Mouse (Mus musculus) intestine, embryonic 16.5 days (tissue): Measurements from ENCODE around the gene Mfsd6l. TPM values are rescaled to one million over a fixed set of nuclear protein-coding genes. Genes with fewer than 3 reads are reported as not detected.

Source experiments
- ATAC-seq: fragments of 200-750 bp; cut with Nextera tagmentation; 2 replicates; pipeline ENCODE4 v1.8.0; 2017; ENCODE audit warnings: moderate TSS enrichment, moderate library complexity
- H3K27ac ChIP-seq: fragments of 300-500 bp; sonication (generic); 2 replicates; pipeline ENCODE4 v1.5.1; 2014; ENCODE audit warnings: mild to moderate bottlenecking, low read length
- H3K27me3 ChIP-seq: fragments of 300-500 bp; sonication (generic); replicated peaks from 2 replicates; pipeline ENCODE4 v1.6.1; 2014; ENCODE audit warnings: low read length, control low read depth, mixed read lengths; ENCODE audit not compliant: control insufficient read depth, insufficient read depth
- H3K36me3 ChIP-seq: fragments of 300-500 bp; sonication (generic); 2 replicates; pipeline ENCODE4 v1.6.1; 2014; ENCODE audit warnings: low read length, control low read depth; ENCODE audit not compliant: control insufficient read depth, insufficient read depth
- H3K4me1 ChIP-seq: fragments of 300-500 bp; sonication (generic); 2 replicates; pipeline ENCODE4 v1.6.1; 2014; ENCODE audit warnings: low read length, control low read depth, mixed read lengths; ENCODE audit not compliant: control insufficient read depth, insufficient read depth
- H3K4me2 ChIP-seq: fragments of 300-500 bp; sonication (generic); 2 replicates; pipeline ENCODE4 v1.6.1; 2014; ENCODE audit warnings: low read depth, low read length, control low read depth
- H3K4me3 ChIP-seq: fragments of 300-500 bp; sonication (generic); 2 replicates; pipeline ENCODE4 v1.5.1; 2014; ENCODE audit warnings: mild to moderate bottlenecking, low read length
- H3K9ac ChIP-seq: fragments of 300-500 bp; sonication (generic); 2 replicates; pipeline ENCODE4 v1.6.1; 2014; ENCODE audit warnings: low read depth, low read length
- H3K9me3 ChIP-seq: fragments of 300-500 bp; sonication (generic); 2 replicates; pipeline ENCODE4 v1.6.1; 2016; ENCODE audit warnings: low read length, control low read depth; ENCODE audit not compliant: control insufficient read depth
- WGBS: fragments of 180-500 bp; shearing (Covaris S2); extraction: QIAGEN DNeasy Blood & Tissue Kit; methylation state at CpG from one replicate; pipeline ENCODE4 v1.1.7; 2014; 5-methylcytosine and 5-hydroxymethylcytosine counted together
- polyA plus RNA-seq: library from polyadenylated mRNA; unstranded; fragments of >200 nt; fragmentation: Nextera tagmentation; extraction: Ambion mirVana; gene quantifications from 2 replicates; pipeline ENCODE4 v1.2.1, GENCODE M21; 2015

Mfsd6l gene
- polyA plus RNA-seq: 4.5 and 6.8 TPM in 2 replicates

GRCm38 (mm10) chr11:68555918-68556584, at the start of gene Mfsd6l:
Gene Mfsd6l, plus strand, starts transcription at chr11:68556186.
- Histone ChIP-seq H3K27me3 (no peaks in the 10 kb centered on the region), H3K9ac (peak within 1 kb of the TSS; percentile 74), H3K4me1 (no peaks in the 10 kb centered on the region), H3K4me2 (peak within 1 kb of the TSS; percentile 48), H3K4me3 (peak within 1 kb of the TSS; percentile 52), H3K9me3 (no peaks in the 10 kb centered on the region), H3K27ac (no peak within 1 kb of the TSS), H3K36me3 (no peaks in the 10 kb centered on the region)
- ATAC-seq: peak; percentile 92
- 10% methylated on average over 37 of the region's 37 CpGs for WGBS

GRCm38 (mm10) chr11:68507246-68507645, 48.7 kb upstream of the Mfsd6l start:
- no peaks in the 10 kb centered on the region for H3K4me1 ChIP-seq
- H3K27ac ChIP-seq: no peak overlapping the region
- H3K27me3 ChIP-seq: no peaks in the 10 kb centered on the region
- WGBS: 91% methylated on average over 7 of the region's 7 CpGs
- ATAC-seq: no peak
- no peak overlapping the region for H3K4me3 ChIP-seq
- H3K9me3 ChIP-seq: no peaks in the 10 kb centered on the region
- no peak overlapping the region for H3K4me2 ChIP-seq
- H3K36me3 ChIP-seq: no peaks in the 10 kb centered on the region
- H3K9ac ChIP-seq: no peak overlapping the region

GRCm38 (mm10) chr11:68508619-68509018, 47.4 kb upstream of the Mfsd6l start:
- H3K27me3 ChIP-seq: no peaks in the 10 kb centered on the region
- ATAC-seq: no peak
- H3K4me1 ChIP-seq: no peaks in the 10 kb centered on the region
- no peak overlapping the region for H3K9ac ChIP-seq
- WGBS: 62% methylated on average over 5 of the region's 5 CpGs
- H3K4me3 ChIP-seq: no peak overlapping the region
- H3K4me2 ChIP-seq: no peak overlapping the region
- no peak overlapping the region for H3K27ac ChIP-seq
- no peaks in the 10 kb centered on the region for H3K36me3 ChIP-seq
- no peaks in the 10 kb centered on the region for H3K9me3 ChIP-seq

GRCm38 (mm10) chr11:68509194-68509593, 46.8 kb upstream of the Mfsd6l start:
- no peaks in the 10 kb centered on the region for H3K9me3 ChIP-seq
- WGBS: 60% methylated on average over 2 of the region's 2 CpGs

GRCm38 (mm10) chr11:68513969-68514368, 42.0 kb upstream of the Mfsd6l start:
- ATAC-seq: no peak
- Histone ChIP-seq H3K27ac (no peak overlapping the region), H3K4me2 (no peak overlapping the region), H3K36me3 (no peaks in the 10 kb centered on the region), H3K9me3 (no peaks in the 10 kb centered on the region), H3K4me1 (no peaks in the 10 kb centered on the region), H3K9ac (no peak overlapping the region), H3K27me3 (no peaks in the 10 kb centered on the region), H3K4me3 (no peak overlapping the region)
- 48% methylated on average over 3 of the region's 3 CpGs for WGBS

More at GRCm38 (mm10) chr11:68509194-68509593, 46.8 kb upstream of the Mfsd6l start:
- no peaks in the 10 kb centered on the region for H3K36me3 ChIP-seq
- H3K4me3 ChIP-seq: no peak overlapping the region
- H3K9ac ChIP-seq: no peak overlapping the region
- H3K4me1 ChIP-seq: no peaks in the 10 kb centered on the region
- no peak overlapping the region for H3K27ac ChIP-seq
- H3K27me3 ChIP-seq: no peaks in the 10 kb centered on the region
- no peak overlapping the region for H3K4me2 ChIP-seq
- ATAC-seq: no peak

GRCm38 (mm10) chr11:68519362-68519761, 36.6 kb upstream of the Mfsd6l start:
- 89% methylated on average over 4 of the region's 4 CpGs for WGBS
- ATAC-seq: no peak

GRCm38 (mm10) chr11:68519815-68520214, 36.2 kb upstream of the Mfsd6l start:
- no peak overlapping the region for H3K4me3 ChIP-seq
- 84% methylated on average over 5 of the region's 5 CpGs for WGBS
- ATAC-seq: no peak

More at GRCm38 (mm10) chr11:68519362-68519761, 36.6 kb upstream of the Mfsd6l start:
- Histone ChIP-seq H3K36me3 (no peaks in the 10 kb centered on the region), H3K4me3 (no peak overlapping the region), H3K4me2 (no peak overlapping the region), H3K9me3 (no peaks in the 10 kb centered on the region), H3K4me1 (no peaks in the 10 kb centered on the region), H3K9ac (no peak overlapping the region), H3K27ac (no peak overlapping the region), H3K27me3 (no peaks in the 10 kb centered on the region)

GRCm38 (mm10) chr11:68520439-68520838, 35.5 kb upstream of the Mfsd6l start:
- ATAC-seq: no peak
- no peak overlapping the region for H3K9ac ChIP-seq
- H3K4me3 ChIP-seq: no peak overlapping the region
- H3K4me1 ChIP-seq: no peaks in the 10 kb centered on the region
- WGBS: 83% methylated on average over 2 of the region's 2 CpGs
- no peaks in the 10 kb centered on the region for H3K27me3 ChIP-seq
- no peaks in the 10 kb centered on the region for H3K36me3 ChIP-seq
- no peak overlapping the region for H3K27ac ChIP-seq
- H3K4me2 ChIP-seq: no peak overlapping the region
- no peaks in the 10 kb centered on the region for H3K9me3 ChIP-seq

More at GRCm38 (mm10) chr11:68519815-68520214, 36.2 kb upstream of the Mfsd6l start:
- Histone ChIP-seq H3K27me3 (no peaks in the 10 kb centered on the region), H3K27ac (no peak overlapping the region), H3K9ac (no peak overlapping the region), H3K36me3 (no peaks in the 10 kb centered on the region), H3K4me1 (no peaks in the 10 kb centered on the region), H3K4me2 (no peak overlapping the region), H3K9me3 (no peaks in the 10 kb centered on the region)

- H3K36me3 ChIP-seq: no peaks in the 10 kb centered on the region
- H3K4me3 ChIP-seq: no peak overlapping the region
- WGBS: 80% methylated on average over 5 of the region's 5 CpGs
- ATAC-seq: no peak
- no peaks in the 10 kb centered on the region for H3K9me3 ChIP-seq
- no peak overlapping the region for H3K27ac ChIP-seq
- H3K27me3 ChIP-seq: no peaks in the 10 kb centered on the region
- no peaks in the 10 kb centered on the region for H3K4me1 ChIP-seq
- H3K4me2 ChIP-seq: no peak overlapping the region
- no peak overlapping the region for H3K9ac ChIP-seq
Measured at GRCm38 (mm10) chr11:68521352-68521751, 34.6 kb upstream of the Mfsd6l start.

- H3K4me3 ChIP-seq: no peak overlapping the region
- ATAC-seq: no peak
- H3K36me3 ChIP-seq: no peaks in the 10 kb centered on the region
Measured at GRCm38 (mm10) chr11:68526441-68526840, 29.5 kb upstream of the Mfsd6l start.

More at GRCm38 (mm10) chr11:68526441-68526840, 29.5 kb upstream of the Mfsd6l start:
- Histone ChIP-seq H3K27me3 (no peaks in the 10 kb centered on the region), H3K4me2 (no peak overlapping the region), H3K27ac (no peak overlapping the region), H3K9ac (no peak overlapping the region), H3K9me3 (no peaks in the 10 kb centered on the region), H3K4me1 (no peaks in the 10 kb centered on the region)
- WGBS: 72% methylated on average over 4 of the region's 4 CpGs
